Mouse (Mus musculus) spleen, postnatal 36 days (tissue): ENCODE data around the gene Padi4.

ENCODE experiments used
- DNase-seq, 2 experiments: peaks; one replicate each; pipeline ENCODE4 v3.0.0; 2022; ENCODE audit warnings: low spot score in 2 of 2, mixed read lengths in 1 of 2

Gene Padi4

DNA sequence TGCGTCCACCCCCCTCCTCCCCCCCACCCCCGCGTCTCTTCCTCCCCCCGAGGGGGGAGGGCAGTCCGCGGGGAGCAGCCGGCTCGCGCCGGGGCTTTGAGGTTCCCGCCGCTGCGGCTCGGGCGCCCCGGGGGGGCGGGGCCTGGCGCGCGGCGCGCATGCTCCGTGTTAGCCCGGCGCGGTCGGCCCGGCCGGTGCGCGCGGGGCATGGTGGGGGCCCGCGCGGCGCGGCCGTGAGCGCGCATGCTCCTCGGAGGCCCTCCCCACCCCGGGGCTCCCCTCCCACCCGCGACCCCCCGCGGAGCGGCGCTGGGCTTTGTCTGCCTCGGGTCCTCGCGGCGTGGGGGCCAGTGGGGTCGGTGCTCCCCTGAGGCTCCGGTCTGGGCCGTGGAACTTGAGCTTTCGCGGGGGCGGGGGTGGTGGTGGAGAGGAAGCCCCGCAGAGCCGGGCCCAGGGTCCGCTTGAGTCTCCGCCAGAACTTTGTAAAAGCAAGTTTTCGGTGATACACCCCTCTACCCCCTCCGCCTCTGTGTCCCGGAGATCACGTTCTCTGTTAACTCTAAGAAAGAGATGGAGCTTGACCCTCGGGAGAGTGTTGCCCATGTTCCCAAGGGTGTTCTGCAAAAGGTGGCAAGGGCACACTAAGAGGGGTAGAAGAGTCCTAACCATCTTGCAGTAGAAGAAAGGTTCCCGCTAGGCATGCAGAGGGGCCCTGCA is 71.3 kb downstream of the Padi4 start:
- peak; percentile 86 to 87 for DNase-seq

DNA sequence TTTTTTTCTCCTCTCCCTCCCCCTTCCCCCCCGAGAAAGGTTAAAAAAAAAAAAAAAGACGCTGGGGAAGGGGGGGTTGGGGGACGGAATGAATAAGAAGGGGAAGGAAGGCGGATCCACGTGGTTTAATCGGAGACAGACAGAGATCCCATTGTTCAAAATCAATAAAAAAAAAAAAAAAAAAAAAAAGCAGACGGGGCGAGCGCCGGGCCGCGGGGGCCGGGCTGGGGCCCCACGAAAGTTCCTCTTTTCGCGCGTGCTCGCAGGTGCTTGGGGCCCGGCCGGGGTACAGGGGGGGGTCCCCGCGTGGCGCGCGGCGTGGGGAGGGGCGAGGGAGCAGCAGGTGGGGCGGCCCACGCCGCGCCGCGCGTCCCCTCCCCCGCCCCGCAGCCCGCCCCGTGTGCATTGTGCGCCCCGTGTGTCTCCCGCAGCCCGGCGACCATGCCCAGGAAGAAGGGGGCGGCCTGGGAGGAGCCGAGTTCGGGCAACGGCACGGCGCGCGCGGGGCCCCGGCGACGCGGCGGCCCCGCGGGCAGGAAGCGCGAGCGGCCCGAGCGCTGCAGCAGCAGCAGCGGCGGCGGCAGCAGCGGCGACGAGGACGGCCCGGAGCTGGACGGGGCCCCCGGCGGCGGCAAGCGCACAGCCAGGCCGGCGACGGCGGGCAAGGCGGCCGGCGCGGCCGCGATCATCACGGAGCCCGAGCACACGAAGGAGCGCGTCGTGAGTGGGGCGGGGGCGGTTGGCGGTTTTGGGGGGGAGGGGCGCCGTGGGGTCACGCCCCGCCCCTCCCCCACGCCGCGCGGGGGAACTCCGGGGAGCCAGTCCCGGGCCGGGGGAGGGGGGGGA is 72.1 kb downstream of the Padi4 start:
- peak; percentile 67 to 69 for DNase-seq

DNA sequence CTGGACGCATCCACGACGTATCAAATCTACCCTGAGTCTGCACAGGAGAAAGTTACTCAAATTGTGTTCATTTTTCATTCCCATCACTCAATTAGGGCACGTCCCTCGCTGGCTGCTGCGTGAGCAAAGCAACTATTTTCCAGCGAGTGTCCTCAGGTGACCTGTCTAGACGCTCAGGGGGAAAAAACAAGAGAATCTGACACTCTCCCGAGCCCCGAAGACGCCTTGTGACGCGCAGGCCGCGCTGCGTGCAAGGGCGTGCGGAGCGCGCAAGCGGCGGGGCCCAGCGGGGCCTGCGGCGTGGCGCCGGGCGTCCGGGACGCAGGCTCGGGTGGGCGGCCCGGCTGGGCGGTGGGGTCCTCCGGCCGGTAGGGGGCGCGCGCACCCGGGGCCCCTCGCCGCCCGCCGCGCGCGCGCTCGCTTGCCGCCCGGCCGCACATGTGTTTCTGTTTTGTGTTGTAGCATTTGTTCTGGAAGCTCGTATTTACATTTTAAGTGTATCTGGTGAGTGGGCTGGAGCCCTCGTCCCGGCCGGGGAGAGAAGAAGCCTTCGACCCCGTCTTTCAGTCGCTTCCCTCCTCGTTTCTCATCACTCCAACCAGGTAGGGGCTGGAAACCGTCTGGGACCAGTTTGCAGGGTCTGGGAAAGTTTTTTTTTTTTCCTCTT is 72.9 kb downstream of the Padi4 start:
- peak; percentile 80 to 81 for DNase-seq

DNA sequence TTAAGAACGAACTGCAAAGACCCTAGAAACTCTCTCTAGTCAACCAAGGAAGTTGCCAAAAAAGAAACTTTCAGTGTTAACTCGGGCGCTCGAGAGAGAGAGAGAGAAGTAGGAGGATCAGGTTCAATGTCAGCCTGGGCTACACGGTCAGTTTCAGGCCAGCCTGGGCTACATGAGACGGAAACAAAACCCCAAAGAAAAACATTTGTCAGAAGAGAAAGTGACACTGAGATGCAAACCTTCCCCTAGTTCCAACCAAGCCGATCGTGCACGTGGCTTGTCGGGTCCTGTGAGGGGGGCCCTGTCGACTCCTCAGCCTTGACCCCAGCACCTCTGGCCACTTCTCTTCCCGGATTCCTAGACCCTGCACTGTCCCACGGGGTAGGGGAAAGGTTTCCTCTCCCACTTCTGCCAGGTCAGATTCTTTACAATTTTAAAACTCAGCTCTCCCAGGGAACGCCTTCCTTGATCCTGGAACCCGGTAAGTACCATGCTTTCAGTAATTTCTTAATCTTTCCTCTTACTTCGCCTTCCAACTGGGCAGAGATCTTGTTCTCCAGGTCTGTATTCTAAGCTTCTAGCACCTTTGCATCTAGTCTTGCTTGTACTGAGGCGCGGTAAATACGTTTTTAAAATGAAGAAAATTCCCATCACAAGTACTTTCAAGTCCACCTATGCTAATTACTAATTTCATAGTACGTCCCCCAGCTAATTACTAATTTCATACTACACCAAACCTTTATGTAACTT is 73.6 kb downstream of the Padi4 start, which contains the start of gene Rcc2:
Gene Rcc2 (plus strand): TSS at position 273 of the 750 bp plus-strand sequence.
- DNase-seq, result peak in 1 of 2 experiments; percentile 43

DNA sequence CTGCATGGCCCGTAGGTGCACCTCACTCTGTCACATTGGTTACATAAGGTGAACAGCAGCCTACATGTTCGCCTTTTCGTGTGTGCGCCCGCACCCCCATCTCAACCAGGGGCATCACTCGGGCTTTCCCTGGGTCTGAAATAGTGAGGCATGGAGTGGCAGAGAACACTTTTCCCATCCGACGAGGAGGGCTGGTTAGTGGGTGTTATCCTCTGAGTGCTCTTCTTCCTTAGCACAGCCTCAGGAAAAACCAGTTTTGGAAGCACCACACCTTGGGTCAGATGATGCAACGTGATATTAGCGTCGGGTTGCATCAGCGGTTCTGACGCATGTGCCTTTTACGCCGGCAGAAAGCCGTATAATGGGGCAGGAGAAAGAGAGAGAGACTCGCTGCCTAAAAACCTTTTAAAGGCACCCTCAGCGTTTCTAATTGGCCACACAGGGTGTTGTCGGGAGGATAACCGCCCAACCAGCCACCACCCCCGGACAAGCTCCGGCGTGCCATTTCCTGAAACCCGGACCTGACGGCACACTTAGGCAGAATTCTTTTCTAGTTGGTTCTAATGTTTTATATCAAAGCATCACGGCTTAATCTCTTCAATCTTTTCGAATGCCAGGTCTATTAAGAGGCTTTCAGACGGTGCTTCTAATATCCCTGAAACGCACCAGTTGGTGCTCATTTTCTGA is 74.5 kb downstream of the Padi4 start:
- peak; percentile 84 to 87 for DNase-seq
